Mouse (Mus musculus): ENCODE results near the gene Ugt1a6b. TPM values are rescaled to one million over a fixed set of nuclear protein-coding genes. Genes with fewer than 3 reads are reported as not detected.

Gene Ugt1a6b
- polyA plus RNA-seq, 1 experiment from 2014 or later = 28.8 TPM

DNA sequence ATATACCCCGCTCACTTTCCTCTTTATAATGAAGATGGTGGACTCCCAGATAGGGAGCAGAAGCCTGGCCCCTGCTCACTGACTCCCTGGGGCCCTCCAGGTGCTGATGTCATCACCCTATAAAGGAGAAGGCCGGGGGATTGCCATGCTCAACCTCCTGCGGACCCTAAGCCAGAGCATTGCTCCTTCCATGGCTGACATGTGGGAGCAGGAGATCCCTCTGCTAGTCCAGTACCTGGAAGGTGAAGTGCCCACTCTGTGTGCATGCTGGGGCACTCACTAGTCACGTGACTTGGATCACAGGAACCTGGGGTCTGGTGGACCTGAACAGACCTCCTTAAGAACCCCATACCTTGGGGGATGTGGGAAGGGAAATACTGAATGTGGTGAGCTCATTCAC is 137.5 kb downstream of the Ugt1a6b start:
- Histone ChIP-seq H3K9me3 (ENCODE audit: low read length) (peaks cover 29% of the 10 kb centered on the region), H3K36me3 (replicated peaks; ENCODE audit: insufficient read depth, low read length) (no peaks in the 10 kb centered on the region)
- TF ChIP-seq EP300 (IDR thresholded peaks at IDR 0.05; ENCODE audit: low read depth) (no peak), CTCF (IDR thresholded peaks at IDR 0.05; ENCODE audit: low read depth) (no peak)

DNA sequence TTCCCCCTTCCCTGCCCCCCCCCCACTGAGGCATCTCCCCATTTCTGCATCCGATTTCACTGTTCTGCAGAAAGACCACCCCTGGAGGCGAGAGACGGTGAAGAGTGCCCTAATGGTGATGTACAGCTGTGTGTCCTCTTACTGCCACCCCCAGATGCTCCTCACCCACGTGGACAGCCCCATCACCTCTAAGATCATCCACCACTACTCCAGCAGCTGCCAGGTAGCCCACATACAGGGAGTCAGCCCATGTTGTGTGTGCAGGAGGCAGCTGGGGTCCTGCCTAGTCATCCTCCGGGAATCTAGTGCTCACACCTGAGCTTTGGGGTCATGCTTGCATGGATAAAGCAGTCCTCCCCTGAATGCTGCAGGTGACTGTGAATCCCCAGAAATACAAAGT is 140.8 kb downstream of the Ugt1a6b start:
- Histone ChIP-seq H3K4me1 (ENCODE audit: insufficient read depth) (no peaks in the 10 kb centered on the region), H3K9ac (replicated peaks) (no peak overlapping the region), H3K4me2 (ENCODE audit: low read depth, low read length) (no peak overlapping the region), H3K36me3 (replicated peaks; ENCODE audit: insufficient read depth, low read length) (no peaks in the 10 kb centered on the region), H3K4me3 (ENCODE audit: low read depth, low read length) (no peak overlapping the region), H3K27ac (ENCODE audit: low read depth) (no peak overlapping the region), H3K9me3 (ENCODE audit: low read length) (peaks cover 23% of the 10 kb centered on the region), H3K27me3 (ENCODE audit: insufficient read depth, low read length) (no peaks in the 10 kb centered on the region)
- DNase-seq (no peak), ATAC-seq (no peak)
- TF ChIP-seq EP300 (IDR thresholded peaks at IDR 0.05; ENCODE audit: low read depth) = no peak
- no peak for TF ChIP-seq CTCF (IDR thresholded peaks at IDR 0.05; ENCODE audit: low read depth)
- 57% methylated on average over 5 of the region's 5 CpGs for WGBS (ENCODE audit: insufficient replicate concordance)

More for the DNA sequence above, 137.5 kb downstream of the Ugt1a6b start:
- Histone ChIP-seq H3K27me3 (ENCODE audit: insufficient read depth, low read length) (no peaks in the 10 kb centered on the region), H3K27ac (ENCODE audit: low read depth) (no peak overlapping the region), H3K4me2 (ENCODE audit: low read depth, low read length) (no peak overlapping the region), H3K9ac (replicated peaks) (no peak overlapping the region), H3K4me1 (ENCODE audit: insufficient read depth) (no peaks in the 10 kb centered on the region; the same call in 1 of the 2 replicates), H3K4me3 (ENCODE audit: low read depth, low read length) (no peak overlapping the region)
- ATAC-seq (no peak), DNase-seq (no peak)
- WGBS (ENCODE audit: insufficient replicate concordance) = 55% methylated on average over 4 of the region's 4 CpGs

DNA sequence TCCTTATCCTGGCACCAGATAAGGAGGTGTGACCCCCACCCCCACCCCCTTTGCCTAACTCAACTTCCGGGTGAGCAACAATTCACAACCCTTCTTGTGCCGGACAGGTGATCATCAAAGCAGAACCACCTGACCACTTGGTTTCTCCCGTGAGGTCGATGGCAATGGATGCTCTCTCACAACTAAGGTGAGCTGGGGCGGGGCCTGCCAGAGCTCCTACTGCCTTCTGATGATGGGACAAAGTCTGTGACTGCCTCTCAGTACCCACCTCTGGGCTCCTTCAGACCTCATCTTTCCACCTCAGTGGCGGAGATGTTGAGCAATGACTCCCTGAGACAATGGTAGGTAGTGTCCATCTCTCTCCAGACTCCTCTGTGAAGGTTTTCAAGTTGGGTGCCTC is 142.8 kb downstream of the Ugt1a6b start:
- Histone ChIP-seq H3K4me2 (ENCODE audit: low read depth, low read length) (no peak overlapping the region), H3K9ac (replicated peaks) (no peak overlapping the region), H3K4me1 (ENCODE audit: insufficient read depth) (no peaks in the 10 kb centered on the region), H3K27me3 (ENCODE audit: insufficient read depth, low read length) (no peaks in the 10 kb centered on the region), H3K27ac (ENCODE audit: low read depth) (no peak overlapping the region), H3K36me3 (replicated peaks; ENCODE audit: insufficient read depth, low read length) (no peaks in the 10 kb centered on the region), H3K4me3 (ENCODE audit: low read depth, low read length) (no peak overlapping the region), H3K9me3 (ENCODE audit: low read length) (peaks cover 21% of the 10 kb centered on the region)
- TF ChIP-seq CTCF (IDR thresholded peaks at IDR 0.05; ENCODE audit: low read depth) = no peak
- no peak for TF ChIP-seq EP300 (IDR thresholded peaks at IDR 0.05; ENCODE audit: low read depth)
- no peak for DNase-seq
- 67% methylated on average over 6 of the region's 6 CpGs for WGBS (ENCODE audit: insufficient replicate concordance)
- no peak for ATAC-seq

DNA sequence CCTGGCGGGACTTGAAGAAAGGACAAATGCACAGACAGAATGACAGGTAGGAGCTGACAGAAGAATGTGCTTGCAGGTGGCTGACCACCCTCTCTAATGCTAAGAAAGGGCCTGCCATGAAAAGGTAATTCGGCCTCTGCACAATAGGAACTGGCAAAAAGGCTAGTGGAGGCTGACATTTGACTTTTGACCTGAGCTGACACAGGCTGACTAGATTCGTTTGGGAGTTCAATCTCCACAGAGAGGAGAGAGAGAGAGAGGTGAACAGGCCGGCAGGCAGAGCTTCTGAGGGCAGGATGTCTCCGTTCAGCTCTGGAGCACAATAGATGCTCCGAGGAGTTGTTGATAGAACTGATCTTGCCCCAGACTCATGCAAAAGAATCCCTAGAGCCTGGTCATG is 143.3 kb downstream of the Ugt1a6b start:
- Histone ChIP-seq H3K9me3 (ENCODE audit: low read length) (peaks cover 21% of the 10 kb centered on the region), H3K4me3 (ENCODE audit: low read depth, low read length) (no peak overlapping the region), H3K4me1 (ENCODE audit: insufficient read depth) (no peaks in the 10 kb centered on the region), H3K36me3 (replicated peaks; ENCODE audit: insufficient read depth, low read length) (no peaks in the 10 kb centered on the region), H3K27me3 (ENCODE audit: insufficient read depth, low read length) (no peaks in the 10 kb centered on the region), H3K27ac (ENCODE audit: low read depth) (no peak overlapping the region), H3K9ac (replicated peaks) (no peak overlapping the region), H3K4me2 (ENCODE audit: low read depth, low read length) (no peak overlapping the region)
- no peak for TF ChIP-seq CTCF (IDR thresholded peaks at IDR 0.05; ENCODE audit: low read depth)
- TF ChIP-seq EP300 (IDR thresholded peaks at IDR 0.05; ENCODE audit: low read depth) = no peak
- ATAC-seq = no peak
- DNase-seq = no peak
- 40% methylated on average over 6 of the region's 6 CpGs for WGBS (ENCODE audit: insufficient replicate concordance)

DNA sequence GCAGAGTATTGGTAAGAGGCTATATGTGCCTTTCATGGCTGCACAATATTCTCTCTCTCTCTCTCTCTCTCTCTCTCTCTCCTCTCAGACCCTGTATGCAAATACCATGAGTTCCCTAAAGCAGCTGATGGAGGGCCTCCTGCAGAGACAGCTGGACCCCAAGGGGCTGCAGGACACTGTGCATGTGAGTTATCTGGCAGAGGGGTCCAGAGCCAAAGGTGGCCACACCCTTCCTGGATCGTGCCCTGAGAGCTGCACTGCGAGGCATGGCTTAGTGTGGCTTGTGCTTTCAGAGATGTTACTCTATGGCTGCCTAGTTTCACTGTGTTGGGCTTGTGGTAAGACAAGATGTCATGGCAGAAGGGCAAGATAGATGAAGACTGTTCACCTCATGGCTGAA is 144.6 kb downstream of the Ugt1a6b start:
- ATAC-seq = no peak
- WGBS (ENCODE audit: insufficient replicate concordance) = 44% methylated on average over 2 of the region's 2 CpGs
- Histone ChIP-seq H3K36me3 (replicated peaks; ENCODE audit: insufficient read depth, low read length) (no peaks in the 10 kb centered on the region), H3K27me3 (ENCODE audit: insufficient read depth, low read length) (no peaks in the 10 kb centered on the region), H3K4me3 (ENCODE audit: low read depth, low read length) (no peak overlapping the region), H3K4me2 (ENCODE audit: low read depth, low read length) (no peak overlapping the region), H3K9ac (replicated peaks) (no peak overlapping the region), H3K9me3 (ENCODE audit: low read length) (peaks cover 23% of the 10 kb centered on the region), H3K4me1 (ENCODE audit: insufficient read depth) (peaks cover under 1% of the 10 kb centered on the region; the same call in 1 of the 2 replicates), H3K27ac (ENCODE audit: low read depth) (no peak overlapping the region)
- no peak for DNase-seq
- TF ChIP-seq CTCF (IDR thresholded peaks at IDR 0.05; ENCODE audit: low read depth) (no peak), EP300 (IDR thresholded peaks at IDR 0.05; ENCODE audit: low read depth) (no peak)

DNA sequence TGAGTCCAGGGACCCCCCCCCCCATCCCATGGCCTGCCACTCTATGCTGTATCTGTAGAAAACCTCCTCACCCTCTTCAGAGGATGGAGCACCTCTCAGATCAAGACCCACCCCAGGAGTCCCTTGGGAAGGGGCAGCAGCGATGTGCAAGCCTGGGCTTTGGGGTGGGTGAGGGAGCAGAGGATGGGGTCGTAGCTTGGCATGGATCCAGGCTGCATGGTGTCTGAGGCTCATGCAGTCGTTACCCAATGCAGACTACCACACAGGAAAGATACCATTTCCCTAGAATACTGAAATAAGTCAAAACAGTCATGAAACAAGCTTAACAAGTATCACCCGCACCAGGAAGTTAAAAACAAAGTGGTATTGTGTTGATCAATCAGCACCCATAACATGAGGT is 145.6 kb downstream of the Ugt1a6b start:
- ATAC-seq (no peak), DNase-seq (no peak)
- Histone ChIP-seq H3K36me3 (replicated peaks; ENCODE audit: insufficient read depth, low read length) (no peaks in the 10 kb centered on the region), H3K27ac (ENCODE audit: low read depth) (no peak overlapping the region), H3K9me3 (ENCODE audit: low read length) (peaks cover 23% of the 10 kb centered on the region), H3K9ac (replicated peaks) (no peak overlapping the region), H3K4me3 (ENCODE audit: low read depth, low read length) (no peak overlapping the region), H3K4me2 (ENCODE audit: low read depth, low read length) (no peak overlapping the region), H3K4me1 (ENCODE audit: insufficient read depth) (peaks cover 10% of the 10 kb centered on the region), H3K27me3 (ENCODE audit: insufficient read depth, low read length) (no peaks in the 10 kb centered on the region)
- 58% methylated on average over 4 of the region's 4 CpGs for WGBS (ENCODE audit: insufficient replicate concordance)
- no peak for TF ChIP-seq EP300 (IDR thresholded peaks at IDR 0.05; ENCODE audit: low read depth)
- no peak for TF ChIP-seq CTCF (IDR thresholded peaks at IDR 0.05; ENCODE audit: low read depth)

DNA sequence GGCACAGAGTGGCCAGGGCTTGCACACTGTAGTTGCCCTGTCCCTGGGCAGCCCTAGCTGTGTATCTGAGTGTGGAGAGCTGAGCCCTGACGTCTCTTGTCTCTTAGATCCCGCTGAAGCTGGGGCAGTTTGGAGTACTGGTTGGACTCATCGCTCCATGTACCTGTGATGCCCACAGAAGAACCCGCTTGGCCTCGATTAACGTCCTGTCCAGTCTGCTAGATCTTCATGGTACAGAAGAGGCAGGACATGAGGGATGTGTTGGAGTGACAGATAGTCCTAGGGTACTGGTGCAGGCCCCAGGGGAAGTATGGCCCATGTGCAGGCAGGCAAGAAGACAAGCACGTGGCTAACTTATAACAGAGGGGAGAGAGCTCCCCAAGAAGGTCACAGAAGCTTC is 146.5 kb downstream of the Ugt1a6b start:
- no peak for TF ChIP-seq EP300 (IDR thresholded peaks at IDR 0.05; ENCODE audit: low read depth)
- TF ChIP-seq CTCF (IDR thresholded peaks at IDR 0.05; ENCODE audit: low read depth) = no peak
- Histone ChIP-seq H3K27me3 (ENCODE audit: insufficient read depth, low read length) (no peaks in the 10 kb centered on the region), H3K4me1 (ENCODE audit: insufficient read depth) (peaks cover 13% of the 10 kb centered on the region), H3K4me2 (ENCODE audit: low read depth, low read length) (no peak overlapping the region), H3K4me3 (ENCODE audit: low read depth, low read length) (no peak overlapping the region), H3K9ac (replicated peaks) (no peak overlapping the region), H3K9me3 (ENCODE audit: low read length) (peaks cover 23% of the 10 kb centered on the region), H3K36me3 (replicated peaks; ENCODE audit: insufficient read depth, low read length) (no peaks in the 10 kb centered on the region), H3K27ac (ENCODE audit: low read depth) (no peak overlapping the region)
- no peak for ATAC-seq
- 70% methylated on average over 7 of the region's 7 CpGs for WGBS (ENCODE audit: insufficient replicate concordance)
- no peak for DNase-seq

All from liver, postnatal 0 days (tissue).